Mouse (Mus musculus): ENCODE data around the gene Mrpl58.

DNA sequence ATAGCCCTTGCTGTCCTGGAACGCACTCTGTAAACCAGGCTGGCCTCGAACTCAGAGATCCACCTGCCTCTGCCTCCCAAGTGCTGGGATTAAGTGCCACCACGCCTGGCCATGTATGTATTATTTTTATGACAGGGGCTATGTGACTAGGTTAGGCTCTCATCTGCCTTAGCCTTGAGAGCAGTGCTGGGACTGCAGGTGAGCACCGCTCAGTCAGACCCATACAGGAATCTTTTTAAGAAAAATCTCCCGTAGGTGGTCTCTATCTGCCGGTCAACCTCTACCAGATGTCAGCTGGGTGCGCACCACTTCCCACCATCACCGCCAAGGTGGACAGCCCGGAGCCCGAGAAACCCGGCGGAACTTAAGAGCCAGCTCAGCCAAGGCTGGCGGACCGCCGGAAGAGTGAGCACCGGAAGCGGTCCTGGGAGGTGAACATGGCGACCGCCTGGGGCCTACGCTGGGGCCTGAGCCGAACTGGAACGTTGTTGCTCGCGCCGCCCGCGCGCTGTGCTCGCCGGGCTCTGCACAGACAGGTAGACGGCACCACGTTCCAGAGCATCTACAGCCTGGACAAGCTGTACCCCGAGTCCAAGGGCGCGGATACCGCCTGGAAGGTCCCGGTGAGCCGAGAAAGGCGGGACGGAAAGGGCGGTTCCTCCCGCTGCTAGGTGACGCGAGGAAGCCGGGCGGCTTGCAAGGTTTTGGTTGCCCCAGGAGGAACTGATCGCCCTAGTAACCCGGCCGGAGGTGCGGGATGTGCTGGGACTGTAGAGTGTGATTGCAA lies at the start of gene Mrpl58:
- TF ChIP-seq CTCF (conservative IDR thresholded peaks at IDR 0.05; ENCODE audit: insufficient read depth, insufficient read length, low read depth, low read length) (no peak), POLR2A (IDR thresholded peaks at IDR 0.05; ENCODE audit: low read depth, low read length) (no peak)

Data from kidney, adult 2 months (tissue).